Mouse (Mus musculus): ENCODE data around the gene Gm906.
"Not testable (repeated sequence)": the region's sequence is repeated elsewhere in the genome, so short reads cannot be mapped to it uniquely, and the experiment has no call there.

The Gm906 gene

GRCm38 (mm10) chr13:50250208-50250607, at the start of gene Gm906:
Gene Gm906, minus strand, starts transcription at chr13:50250308.
- not testable (repeated sequence) for DNase-seq

- not testable (repeated sequence) for DNase-seq
Measured at GRCm38 (mm10) chr13:50283308-50283707, 33.2 kb upstream of the Gm906 start.

- DNase-seq: no peak
Measured at GRCm38 (mm10) chr13:50236487-50236886, 13.6 kb downstream of the Gm906 start.

- DNase-seq: peak; percentile 45
Measured at GRCm38 (mm10) chr13:50211842-50212241, 38.3 kb downstream of the Gm906 start.

- DNase-seq: not testable (repeated sequence)
Measured at GRCm38 (mm10) chr13:50210191-50210590, 39.9 kb downstream of the Gm906 start.

GRCm38 (mm10) chr13:50209651-50210050, 40.5 kb downstream of the Gm906 start:
- not testable (repeated sequence) for DNase-seq

GRCm38 (mm10) chr13:50207966-50208365, 42.1 kb downstream of the Gm906 start:
- no peak for DNase-seq

GRCm38 (mm10) chr13:50196831-50197230, 53.3 kb downstream of the Gm906 start:
- not testable (repeated sequence) for DNase-seq
